Mouse (Mus musculus): Measurements from ENCODE around the gene Ptpn22.

- TF ChIP-seq CTCF (IDR thresholded peaks at IDR 0.05; ENCODE audit: control insufficient read depth, insufficient read depth, insufficient replicate concordance, low read depth, low read length): no peak
- no peak for TF ChIP-seq POLR2A (IDR thresholded peaks at IDR 0.05; ENCODE audit: control insufficient read depth, low read depth, low read length)
These were observed 89.1 kb downstream of the Ptpn22 start for GRCm38 (mm10) chr3:103948666-103949065.

All from testis, adult 2 months (tissue).